Mouse (Mus musculus) common myeloid progenitor, adult 5-6 weeks (primary cell): ENCODE measurements around the gene Appl2. TPM values are rescaled to one million over a fixed set of nuclear protein-coding genes. Genes with fewer than 3 reads are reported as not detected.
A peak's percentile ranks its signal among the peaks of the same experiment; 100 is the strongest.

ENCODE experiments used
- ATAC-seq: replicated peaks from 2 replicates; pipeline ENCODE4 v1.8.0; 2016; ENCODE audit warnings: low read depth, mild to moderate bottlenecking, moderate TSS enrichment, inconsistent platforms; ENCODE audit not compliant: poor library complexity, severe bottlenecking
- total RNA-seq: library from RNA; stranded (forward); fragments of 200-1000, 187-1606 nt; gene quantifications from 2 replicates; pipeline ENCODE4 v1.2.3, GENCODE M21; 2017

The Appl2 gene
- total RNA-seq, 1 experiment from 2014 or later = 18.5 TPM

- no peak for ATAC-seq
Measured at GRCm38 (mm10) chr10:83632806-83633374, 15.6 kb downstream of the Appl2 start.

GRCm38 (mm10) chr10:83631775-83632174, 16.8 kb downstream of the Appl2 start:
- no peak for ATAC-seq

- ATAC-seq = no peak
Measured at GRCm38 (mm10) chr10:83630899-83631298, 17.6 kb downstream of the Appl2 start.

GRCm38 (mm10) chr10:83629878-83630277, 18.7 kb downstream of the Appl2 start:
- no peak for ATAC-seq

GRCm38 (mm10) chr10:83629190-83629781, 19.3 kb downstream of the Appl2 start:
- no peak for ATAC-seq

GRCm38 (mm10) chr10:83628241-83628640, 20.3 kb downstream of the Appl2 start:
- ATAC-seq = no peak

- ATAC-seq = no peak
Measured at GRCm38 (mm10) chr10:83627113-83627687, 21.3 kb downstream of the Appl2 start.

GRCm38 (mm10) chr10:83624841-83625240, 23.7 kb downstream of the Appl2 start:
- ATAC-seq = no peak

GRCm38 (mm10) chr10:83624065-83624464, 24.5 kb downstream of the Appl2 start:
- ATAC-seq = no peak

- no peak for ATAC-seq
Measured at GRCm38 (mm10) chr10:83620350-83621055, 28.0 kb downstream of the Appl2 start.

- ATAC-seq = no peak
Measured at GRCm38 (mm10) chr10:83618819-83619440, 29.6 kb downstream of the Appl2 start.

GRCm38 (mm10) chr10:83617366-83617765, 31.2 kb downstream of the Appl2 start:
- ATAC-seq = peak; percentile 71

GRCm38 (mm10) chr10:83612648-83613215, 35.8 kb downstream of the Appl2 start:
- ATAC-seq = no peak

GRCm38 (mm10) chr10:83611863-83612262, 36.7 kb downstream of the Appl2 start:
- no peak for ATAC-seq

GRCm38 (mm10) chr10:83610518-83610917, 38.0 kb downstream of the Appl2 start:
- ATAC-seq = no peak

GRCm38 (mm10) chr10:83608596-83608995, 39.9 kb downstream of the Appl2 start:
- no peak for ATAC-seq

- ATAC-seq = no peak
Measured at GRCm38 (mm10) chr10:83607111-83607510, 41.4 kb downstream of the Appl2 start.

- ATAC-seq = no peak
Measured at GRCm38 (mm10) chr10:83605637-83606183, 42.8 kb downstream of the Appl2 start.

GRCm38 (mm10) chr10:83603956-83604564, 44.5 kb downstream of the Appl2 start:
- no peak for ATAC-seq

- ATAC-seq = no peak
Measured at GRCm38 (mm10) chr10:83600650-83601049, 47.9 kb downstream of the Appl2 start.
